Mouse (Mus musculus) CH12.LX (cell line): Measurements from ENCODE around the gene Duoxa2. TPM values are rescaled to one million over a fixed set of nuclear protein-coding genes. Genes with fewer than 3 reads are reported as not detected.
"Not testable (repeated sequence)": the region's sequence is repeated elsewhere in the genome, so short reads cannot be mapped to it uniquely, and the experiment has no call there.

ENCODE experiments used
- DNase-seq: peaks from one replicate; pipeline ENCODE4 v3.0.0-alpha.2; 2013; ENCODE audit errors: extremely low read depth
- H3K27ac ChIP-seq: 2 replicates; pipeline ENCODE4 v1.5.1; 2012; ENCODE audit warnings: low read depth, mild to moderate bottlenecking, control low read depth, moderate library complexity; ENCODE audit not compliant: insufficient read depth
- H3K27me3 ChIP-seq: replicated peaks from 2 replicates; pipeline ENCODE3; 2012; ENCODE audit warnings: inconsistent platforms
- H3K36me3 ChIP-seq, 2 experiments: replicated peaks in 1 of 2; 2 replicates each; pipeline versions ENCODE3 to v1.6.1; 2012; ENCODE audit warnings: inconsistent platforms in 1 of 2, low read length in 1 of 2, mild to moderate bottlenecking in 1 of 2, mixed read lengths in 1 of 2, moderate library complexity in 1 of 2; ENCODE audit not compliant: control insufficient read depth in 1 of 2, insufficient read depth in 1 of 2
- H3K4me1 ChIP-seq, 2 experiments: 2 replicates each; pipeline ENCODE4 v1.6.1; 2012; ENCODE audit warnings: inconsistent platforms in 1 of 2, moderate library complexity in 1 of 2; ENCODE audit not compliant: insufficient read depth in 2 of 2, control insufficient read depth in 1 of 2
- H3K4me2 ChIP-seq: 2 replicates; pipeline ENCODE4 v1.6.1; 2012; ENCODE audit warnings: low read depth, mild to moderate bottlenecking, control low read depth; ENCODE audit not compliant: poor library complexity, insufficient read depth, severe bottlenecking
- H3K4me3 ChIP-seq, 3 experiments: fragments of 150-350 bp in 1 of 3; sonication (generic) in 1 of 3; replicated peaks in 1 of 3; 2 replicates each; pipeline versions ENCODE3 to v1.5.1; 2011 to 2012; ENCODE audit warnings: low read depth in 2 of 3, low read length in 2 of 3, mild to moderate bottlenecking in 2 of 3, moderate library complexity in 2 of 3, control low read depth in 1 of 3, improper control_type of control experiment in 1 of 3, inconsistent platforms in 1 of 3, mixed read lengths in 1 of 3; ENCODE audit not compliant: poor library complexity in 1 of 3
- H3K79me2 ChIP-seq: replicated peaks from 2 replicates; pipeline ENCODE4 v1.6.1; 2012; ENCODE audit warnings: mild to moderate bottlenecking, moderate library complexity; ENCODE audit not compliant: control insufficient read depth, poor library complexity, insufficient read depth, severe bottlenecking; ENCODE audit errors: extremely low read depth
- H3K9ac ChIP-seq: 2 replicates; pipeline ENCODE4 v1.6.1; 2012; ENCODE audit warnings: low read depth, mild to moderate bottlenecking, control low read depth, moderate library complexity; ENCODE audit not compliant: insufficient read depth
- H3K9me3 ChIP-seq: replicated peaks from 2 replicates; pipeline ENCODE3; 2012; ENCODE audit warnings: low read length, inconsistent platforms, mixed read lengths
- BHLHE40 ChIP-seq: IDR thresholded peaks from 2 replicates; pipeline ENCODE4 v1.6.1; 2011; ENCODE audit warnings: mild to moderate bottlenecking, low read depth, low read length, improper control_type of control experiment
- CHD2 ChIP-seq: IDR thresholded peaks from 2 replicates; pipeline ENCODE4 v1.6.1; 2011; ENCODE audit warnings: low read length, improper control_type of control experiment
- E2F4 ChIP-seq: IDR thresholded peaks from 2 replicates; pipeline ENCODE4 v1.6.1; 2011; ENCODE audit warnings: low read depth, low read length, improper control_type of control experiment; ENCODE audit not compliant: insufficient replicate concordance
- EP300 ChIP-seq: IDR thresholded peaks from 2 replicates; pipeline ENCODE4 v1.6.1; 2011; ENCODE audit warnings: low read length, improper control_type of control experiment
- ETS1 ChIP-seq: conservative IDR thresholded peaks from 2 replicates; pipeline ENCODE4 v1.6.1; 2012; ENCODE audit warnings: low read depth, mild to moderate bottlenecking, inconsistent platforms, low read length, improper control_type of control experiment, moderate library complexity
- MAX ChIP-seq: IDR thresholded peaks from 2 replicates; pipeline ENCODE4 v1.6.1; 2011; ENCODE audit warnings: low read length, improper control_type of control experiment
- MXI1 ChIP-seq: IDR thresholded peaks from 2 replicates; pipeline ENCODE4 v1.6.1; 2011; ENCODE audit warnings: mild to moderate bottlenecking, low read depth, low read length, improper control_type of control experiment
- MYC ChIP-seq: IDR thresholded peaks from 2 replicates; pipeline ENCODE4 v1.6.1; 2011; ENCODE audit warnings: low read depth, mild to moderate bottlenecking, improper control_type of control experiment, low read length
- NELFE ChIP-seq: IDR thresholded peaks from 2 replicates; pipeline ENCODE4 v1.6.1; 2011; ENCODE audit warnings: low read depth, low read length, improper control_type of control experiment
- NRF1 ChIP-seq: IDR thresholded peaks from 2 replicates; pipeline ENCODE4 v1.6.1; 2014; ENCODE audit warnings: low read depth, mild to moderate bottlenecking, inconsistent platforms, low read length, improper control_type of control experiment, moderate library complexity
- PAX5 ChIP-seq: IDR thresholded peaks from 2 replicates; pipeline ENCODE4 v1.6.1; 2012; ENCODE audit warnings: low read length, inconsistent platforms, mixed read lengths
- POLR2AphosphoS2 ChIP-seq: IDR thresholded peaks from 2 replicates; pipeline ENCODE4 v1.6.1; 2011; ENCODE audit warnings: low read depth, low read length, improper control_type of control experiment
- RAD21 ChIP-seq: IDR thresholded peaks from 2 replicates; pipeline ENCODE4 v1.6.1; 2011; ENCODE audit warnings: low read depth, mild to moderate bottlenecking, low read length, improper control_type of control experiment, moderate library complexity
- SIN3A ChIP-seq: IDR thresholded peaks from 2 replicates; pipeline ENCODE4 v1.6.1; 2012; ENCODE audit warnings: low read length, improper control_type of control experiment, inconsistent platforms
- TBP ChIP-seq: conservative IDR thresholded peaks from 2 replicates; pipeline ENCODE4 v1.6.1; 2011; ENCODE audit warnings: low read depth, low read length, improper control_type of control experiment
- TCF12 ChIP-seq: IDR thresholded peaks from 2 replicates; pipeline ENCODE4 v1.6.1; 2014; ENCODE audit warnings: low read depth, mild to moderate bottlenecking, inconsistent platforms, low read length, improper control_type of control experiment
- USF1 ChIP-seq: IDR thresholded peaks from 2 replicates; pipeline ENCODE4 v1.6.1; 2014; ENCODE audit warnings: low read depth, mild to moderate bottlenecking, inconsistent platforms, low read length, improper control_type of control experiment
- ZMIZ1 ChIP-seq: IDR thresholded peaks from 2 replicates; pipeline ENCODE4 v1.6.1; 2012; ENCODE audit warnings: low read depth, mild to moderate bottlenecking, inconsistent platforms, low read length, improper control_type of control experiment
- ZNF384 ChIP-seq: IDR thresholded peaks from 2 replicates; pipeline ENCODE4 v1.6.1; 2012; ENCODE audit warnings: low read depth, low read length, improper control_type of control experiment, inconsistent platforms
- dilution Hi-C: fragments of 300-500 bp; cut with MboI; formaldehyde crosslinking; loops from 2 replicates; pipeline ENCODE4 v1.14.3; 2020; ENCODE audit warnings: low sequenced_read_pairs; ENCODE audit not compliant: extremely low pct_unique_long_range_greater_than_20kb, extremely low pct_ligation_motif_present
- in situ Hi-C: fragments of 300-500 bp; cut with MboI; formaldehyde crosslinking; loops from 3 replicates; pipeline ENCODE4 v1.14.3; 2019; ENCODE audit warnings: low sequenced_read_pairs, low pct_ligation_motif_present, low pct_unique_long_range_greater_than_20kb, mixed read lengths
- polyA plus RNA-seq: library from polyadenylated mRNA; unstranded; fragments of >175 nt; gene quantifications from 2 replicates; pipeline ENCODE4 v1.2.1, GENCODE M21; 2012; ENCODE audit warnings: low read depth; ENCODE audit not compliant: insufficient read length
- total RNA-seq, 2 experiments: library from RNA; depleted of rRNA; stranded (reverse); fragments of 300-350 nt in 1 of 2; fragments of >200 nt in 1 of 2; gene quantifications; 2 replicates each; pipeline ENCODE4 v1.2.3; 2012 to 2014

The Duoxa2 gene
- total and polyA plus RNA-seq, 3 experiments: not detected

DNA sequence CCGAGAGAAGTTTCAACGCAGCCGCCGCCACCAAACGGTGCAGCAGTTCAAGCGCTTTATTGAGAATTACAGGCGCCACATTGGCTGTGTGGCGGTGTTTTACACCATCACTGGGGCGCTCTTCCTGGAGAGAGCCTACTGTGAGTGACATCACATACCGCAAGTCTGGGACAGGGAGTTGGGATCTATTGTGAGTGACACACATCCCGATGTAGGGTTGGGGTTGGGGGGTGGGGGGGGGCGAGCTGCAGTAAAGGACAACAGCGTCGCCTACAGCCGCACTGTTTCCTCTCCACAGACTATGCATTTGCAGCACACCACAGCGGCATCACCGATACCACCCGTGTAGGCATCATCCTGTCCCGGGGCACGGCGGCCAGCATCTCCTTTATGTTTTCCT, 38.6 kb downstream of the Duoxa2 start:
- no peak overlapping the region for H3K9ac ChIP-seq
- no peaks in the 10 kb centered on the region for H3K36me3 ChIP-seq
- peaks cover 7% of the 10 kb centered on the region for H3K27me3 ChIP-seq
- H3K4me3 ChIP-seq: no peak overlapping the region
- no peak overlapping the region for H3K27ac ChIP-seq
- H3K9me3 ChIP-seq: no peaks in the 10 kb centered on the region
- no peak for DNase-seq
- in situ Hi-C loops: no loop called here
- H3K4me2 ChIP-seq: no peak overlapping the region
- peaks cover 4 to 15% of the 10 kb centered on the region in 2 experiments; a peak in 3 of 4 replicates for H3K4me1 ChIP-seq
- no peaks in the 10 kb centered on the region for H3K79me2 ChIP-seq
- TF ChIP-seq NRF1 (no peak), POLR2AphosphoS2 (no peak), BHLHE40 (no peak), ZMIZ1 (no peak), ETS1 (no peak), EP300 (no peak), MYC (no peak), USF1 (no peak), E2F4 (no peak), NELFE (no peak), TBP (no peak), PAX5 (no peak), MXI1 (no peak), ZNF384 (no peak), CHD2 (no peak)
- dilution Hi-C loops: no loop called here

DNA sequence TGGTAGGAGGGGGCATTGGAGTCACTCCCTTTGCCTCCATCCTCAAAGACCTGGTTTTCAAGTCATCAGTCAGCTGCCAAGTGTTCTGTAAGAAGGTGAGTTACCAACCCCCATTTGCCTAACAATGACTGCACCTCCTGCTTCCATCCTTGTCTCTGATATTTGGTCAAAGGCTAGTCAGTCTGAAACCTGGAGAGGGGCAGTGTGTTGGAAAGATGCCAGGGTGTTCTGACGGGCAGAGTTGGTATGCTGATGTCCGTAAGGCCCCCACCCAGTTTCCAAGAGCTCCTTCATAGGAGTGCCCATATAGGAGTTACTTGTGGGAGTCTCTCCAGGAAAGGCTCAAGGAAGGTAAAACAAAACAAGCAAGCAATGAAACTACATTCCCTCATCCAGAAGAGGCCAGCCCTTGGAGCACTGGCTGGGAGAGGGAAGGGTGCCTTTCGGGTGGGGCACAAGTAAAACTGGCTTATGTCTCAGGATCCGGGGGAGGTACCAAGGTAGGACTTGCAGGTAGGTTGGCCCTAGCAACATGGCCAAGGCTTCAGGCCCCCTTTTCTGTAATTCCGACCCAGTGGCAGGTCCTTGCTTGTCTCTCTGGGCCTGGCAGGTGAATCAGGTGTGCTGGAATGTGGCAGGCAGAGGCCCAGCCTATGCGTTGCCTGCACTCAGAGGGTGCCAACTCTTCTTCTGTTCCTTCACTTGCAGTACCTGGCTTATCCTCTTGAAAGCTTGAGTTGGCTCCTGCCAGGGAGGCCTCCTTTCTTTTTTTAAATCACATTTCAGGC, 46.6 kb downstream of the Duoxa2 start:
- Histone ChIP-seq H3K9ac (no peak overlapping the region), H3K4me2 (no peak overlapping the region), H3K79me2 (no peaks in the 10 kb centered on the region), H3K9me3 (no peaks in the 10 kb centered on the region), H3K27ac (no peak overlapping the region), H3K27me3 (peaks cover 25% of the 10 kb centered on the region), H3K4me1 (peaks cover 8 to 13% of the 10 kb centered on the region in 2 experiments), H3K36me3 (no peaks in the 10 kb centered on the region), H3K4me3 (no peak overlapping the region)
- dilution Hi-C loops: no loop called here
- in situ Hi-C loops: no loop called here
- TF ChIP-seq RAD21 (no peak), MAX (no peak), TCF12 (no peak), SIN3A (no peak)
- no peak for DNase-seq

DNA sequence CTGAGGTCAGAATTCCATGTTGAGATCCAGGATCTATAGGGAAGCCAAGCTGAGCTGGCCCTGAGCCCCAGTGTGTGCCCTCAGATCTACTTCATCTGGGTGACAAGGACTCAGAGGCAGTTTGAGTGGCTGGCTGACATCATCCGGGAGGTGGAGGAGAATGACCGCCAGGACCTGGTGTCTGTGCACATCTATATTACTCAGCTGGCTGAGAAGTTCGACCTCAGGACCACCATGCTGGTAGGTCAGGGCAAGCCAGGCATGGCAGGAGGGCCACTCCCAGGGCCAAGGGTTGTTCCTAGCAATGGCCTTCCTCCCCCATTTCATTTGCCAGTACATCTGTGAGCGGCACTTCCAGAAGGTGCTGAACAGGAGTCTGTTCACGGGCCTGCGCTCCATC, 47.5 kb downstream of the Duoxa2 start:
- H3K36me3 ChIP-seq, H3K4me3 ChIP-seq, H3K79me2 ChIP-seq, H3K9me3 ChIP-seq, in situ Hi-C loops, H3K4me2 ChIP-seq, H3K27ac ChIP-seq, DNase-seq, H3K9ac ChIP-seq, dilution Hi-C loops: not testable (repeated sequence)
- Histone ChIP-seq H3K4me1 (peaks cover 8 to 13% of the 10 kb centered on the region in 2 experiments), H3K27me3 (peaks cover 25% of the 10 kb centered on the region)
